Mouse (Mus musculus) limb, embryonic 11.5 days (tissue): ENCODE data around the gene Clasp2. TPM values are rescaled to one million over a fixed set of nuclear protein-coding genes. Genes with fewer than 3 reads are reported as not detected.

Experiments
- ATAC-seq: fragments of 200-750 bp; cut with Nextera tagmentation; 2 replicates; pipeline ENCODE4 v1.8.0; 2017; ENCODE audit warnings: low read depth; ENCODE audit not compliant: insufficient number of reproducible peaks, low FRiP score, low TSS enrichment
- DNase-seq: peaks from one replicate; pipeline ENCODE4 v3.0.0-alpha.2; 2015; ENCODE audit warnings: low spot score
- H3K27ac ChIP-seq: fragments of 300-500 bp; sonication (generic); replicated peaks from 2 replicates; pipeline ENCODE4 v1.5.1; 2014; ENCODE audit warnings: low read depth, mild to moderate bottlenecking, low read length
- H3K27me3 ChIP-seq: fragments of 300-500 bp; sonication (generic); 2 replicates; pipeline ENCODE4 v1.6.1; 2014; ENCODE audit warnings: mild to moderate bottlenecking, low read length, mixed read lengths; ENCODE audit not compliant: control insufficient read depth, insufficient read depth
- H3K36me3 ChIP-seq: fragments of 300-500 bp; sonication (generic); 2 replicates; pipeline ENCODE4 v1.6.1; 2014; ENCODE audit warnings: mild to moderate bottlenecking, low read length, moderate library complexity, mixed read lengths; ENCODE audit not compliant: control insufficient read depth, insufficient read depth
- H3K4me1 ChIP-seq: fragments of 300-500 bp; sonication (generic); 2 replicates; pipeline ENCODE4 v1.6.1; 2014; ENCODE audit warnings: low read length, mixed read lengths; ENCODE audit not compliant: control insufficient read depth, insufficient read depth
- H3K4me2 ChIP-seq: fragments of 300-500 bp; sonication (generic); 2 replicates; pipeline ENCODE4 v1.6.1; 2014; ENCODE audit warnings: low read depth, mild to moderate bottlenecking, moderate library complexity; ENCODE audit not compliant: severe bottlenecking
- H3K4me3 ChIP-seq: fragments of 300-500 bp; sonication (generic); 2 replicates; pipeline ENCODE4 v1.5.1; 2014; ENCODE audit warnings: low read depth, low read length
- H3K9ac ChIP-seq: fragments of 300-500 bp; sonication (generic); 2 replicates; pipeline ENCODE4 v1.6.1; 2014; ENCODE audit warnings: mild to moderate bottlenecking, low read length
- H3K9me3 ChIP-seq: fragments of 300-500 bp; sonication (generic); 2 replicates; pipeline ENCODE4 v1.6.1; 2016; ENCODE audit warnings: low read length; ENCODE audit not compliant: control insufficient read depth
- WGBS: fragments of 180-500 bp; shearing (Covaris S2); extraction: QIAGEN DNeasy Blood & Tissue Kit; methylation state at CpG from one replicate; pipeline ENCODE4 v1.1.7; 2014; 5-methylcytosine and 5-hydroxymethylcytosine counted together
- polyA plus RNA-seq: library from polyadenylated mRNA; unstranded; fragments of >200 nt; fragmentation: Nextera tagmentation; extraction: Ambion mirVana; gene quantifications from 2 replicates; pipeline ENCODE4 v1.2.1, GENCODE M21; 2014

The Clasp2 gene
- polyA plus RNA-seq, 1 experiment from 2014 or later, result 29.6 TPM

DNA sequence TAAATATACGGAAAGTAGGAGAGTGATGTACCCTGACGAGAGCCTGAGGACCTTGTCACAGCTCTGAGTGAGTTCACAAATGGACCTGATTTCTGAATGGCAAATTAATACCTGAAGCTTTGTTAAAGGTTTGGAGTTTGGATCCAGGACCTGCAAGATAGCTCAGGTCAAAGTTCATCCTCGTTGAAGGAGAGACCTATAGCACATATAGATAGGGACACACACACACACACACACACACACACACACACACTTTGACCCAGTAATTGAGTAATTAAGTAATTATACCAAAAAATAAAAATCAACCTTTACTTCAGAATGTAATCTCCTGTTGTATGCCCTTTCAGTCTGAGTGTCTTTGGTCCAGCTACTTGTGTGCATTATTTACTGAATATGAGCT is 114.2 kb downstream of the Clasp2 start:
- H3K4me2 ChIP-seq, result no peak overlapping the region
- no peak overlapping the region for H3K27ac ChIP-seq
- no peaks in the 10 kb centered on the region for H3K9me3 ChIP-seq
- H3K9ac ChIP-seq, result no peak overlapping the region
- H3K36me3 ChIP-seq, result peaks cover 5% of the 10 kb centered on the region; the same call in 1 of the 2 replicates
- no peak for DNase-seq
- no peaks in the 10 kb centered on the region for H3K4me1 ChIP-seq
- no peak for ATAC-seq
- H3K4me3 ChIP-seq, result no peak overlapping the region
- 92% methylated on average over 3 of the region's 3 CpGs for WGBS
- H3K27me3 ChIP-seq, result no peaks in the 10 kb centered on the region

DNA sequence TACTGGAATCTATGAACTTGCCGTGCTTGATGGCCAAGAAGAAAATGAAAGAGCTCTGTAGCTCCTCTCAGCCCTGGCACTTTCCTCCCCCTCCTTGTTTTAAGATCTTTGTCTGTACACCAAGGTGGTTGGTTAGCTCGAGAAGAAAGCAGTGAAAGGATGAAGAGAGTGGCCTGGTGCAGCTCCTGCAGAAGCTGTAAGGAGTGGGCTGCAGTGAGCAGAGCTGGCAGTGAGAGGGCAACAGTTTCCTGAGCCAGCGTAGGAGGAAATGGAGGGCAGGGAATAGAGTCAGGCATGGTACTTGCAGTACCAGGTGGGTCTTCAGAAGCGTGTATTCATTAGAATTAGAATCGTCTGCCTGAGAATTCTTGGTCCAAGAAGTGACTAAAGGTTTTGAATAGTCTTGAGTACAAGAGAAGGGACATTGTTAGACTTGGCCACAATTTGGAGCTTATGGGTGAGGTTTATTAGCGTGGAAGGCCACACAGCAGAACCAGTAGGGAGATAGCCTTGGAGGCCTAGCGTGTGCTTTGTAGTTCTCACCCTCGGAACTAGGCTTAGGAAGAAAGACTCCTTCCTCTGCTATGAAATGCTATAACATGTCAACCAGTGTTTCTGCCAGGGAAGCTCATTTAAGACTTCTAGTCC is 116.1 kb downstream of the Clasp2 start:
- Histone ChIP-seq H3K9ac (no peak overlapping the region), H3K36me3 (peaks cover 5% of the 10 kb centered on the region; the same call in 1 of the 2 replicates), H3K27me3 (no peaks in the 10 kb centered on the region), H3K9me3 (no peaks in the 10 kb centered on the region), H3K4me2 (no peak overlapping the region), H3K4me1 (no peaks in the 10 kb centered on the region), H3K27ac (no peak overlapping the region), H3K4me3 (no peak overlapping the region)
- no peak for ATAC-seq
- no peak for DNase-seq
- WGBS, result 85% methylated on average over 8 of the region's 8 CpGs

DNA sequence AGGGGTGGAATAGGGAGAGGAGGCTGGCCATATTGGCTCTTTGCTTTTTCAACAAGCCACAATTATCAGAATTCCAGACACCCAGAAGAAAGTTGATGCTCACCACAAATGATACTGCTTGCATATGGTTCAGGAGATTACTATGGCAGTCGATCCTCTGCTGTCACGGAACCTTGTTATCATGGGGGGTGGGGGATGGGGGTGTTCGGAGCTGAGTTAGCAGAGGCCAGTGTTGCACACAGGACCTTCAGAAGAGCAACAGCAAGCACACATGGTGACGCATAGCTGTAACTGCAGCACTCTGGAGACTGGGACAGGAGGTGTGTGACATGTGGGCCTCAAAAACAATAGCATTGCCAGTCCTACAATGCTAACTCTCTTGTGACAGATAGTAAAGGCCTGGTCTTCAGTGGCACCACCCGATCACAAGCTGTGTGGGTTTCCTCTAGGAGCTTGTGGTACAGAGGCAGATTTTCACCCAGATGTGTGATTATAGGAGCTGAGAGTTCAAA is 116.7 kb downstream of the Clasp2 start:
- DNase-seq (no peak), ATAC-seq (no peak)
- Histone ChIP-seq H3K36me3 (peaks cover 5% of the 10 kb centered on the region; the same call in 1 of the 2 replicates), H3K27me3 (no peaks in the 10 kb centered on the region), H3K4me3 (no peak overlapping the region), H3K9ac (no peak overlapping the region), H3K4me1 (no peaks in the 10 kb centered on the region), H3K4me2 (no peak overlapping the region), H3K27ac (no peak overlapping the region), H3K9me3 (no peaks in the 10 kb centered on the region)
- 86% methylated on average over 5 of the region's 5 CpGs for WGBS

DNA sequence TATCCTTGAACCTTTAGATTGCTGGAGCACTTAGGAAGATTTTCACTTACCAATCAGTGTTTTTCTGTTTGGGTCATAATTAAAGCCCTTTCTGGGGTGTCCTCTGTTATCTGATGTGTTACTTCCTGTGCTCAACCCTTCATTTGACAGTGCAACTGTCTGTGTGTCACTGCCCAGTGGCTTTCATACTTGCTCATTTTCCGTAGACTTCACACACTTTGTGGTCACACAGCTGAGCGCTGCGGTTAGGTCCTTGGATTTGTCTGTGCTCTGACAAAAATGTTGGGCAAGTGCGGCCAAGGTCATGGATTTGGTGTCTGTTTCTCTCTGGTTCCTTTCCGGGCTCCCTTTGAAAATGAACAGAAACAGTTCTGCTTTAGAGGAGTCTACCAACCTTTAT is 118.1 kb downstream of the Clasp2 start:
- no peak overlapping the region for H3K27ac ChIP-seq
- H3K4me3 ChIP-seq, result no peak overlapping the region
- no peaks in the 10 kb centered on the region for H3K27me3 ChIP-seq
- no peak overlapping the region for H3K9ac ChIP-seq
- no peak overlapping the region for H3K4me2 ChIP-seq
- DNase-seq (no peak), ATAC-seq (no peak)
- 88% methylated on average over 5 of the region's 5 CpGs for WGBS
- H3K9me3 ChIP-seq, result no peaks in the 10 kb centered on the region
- 0 out of 2 replicates have a peak, but pooled peaks cover 2% of the 10 kb centered on the region for H3K36me3 ChIP-seq
- no peaks in the 10 kb centered on the region for H3K4me1 ChIP-seq

DNA sequence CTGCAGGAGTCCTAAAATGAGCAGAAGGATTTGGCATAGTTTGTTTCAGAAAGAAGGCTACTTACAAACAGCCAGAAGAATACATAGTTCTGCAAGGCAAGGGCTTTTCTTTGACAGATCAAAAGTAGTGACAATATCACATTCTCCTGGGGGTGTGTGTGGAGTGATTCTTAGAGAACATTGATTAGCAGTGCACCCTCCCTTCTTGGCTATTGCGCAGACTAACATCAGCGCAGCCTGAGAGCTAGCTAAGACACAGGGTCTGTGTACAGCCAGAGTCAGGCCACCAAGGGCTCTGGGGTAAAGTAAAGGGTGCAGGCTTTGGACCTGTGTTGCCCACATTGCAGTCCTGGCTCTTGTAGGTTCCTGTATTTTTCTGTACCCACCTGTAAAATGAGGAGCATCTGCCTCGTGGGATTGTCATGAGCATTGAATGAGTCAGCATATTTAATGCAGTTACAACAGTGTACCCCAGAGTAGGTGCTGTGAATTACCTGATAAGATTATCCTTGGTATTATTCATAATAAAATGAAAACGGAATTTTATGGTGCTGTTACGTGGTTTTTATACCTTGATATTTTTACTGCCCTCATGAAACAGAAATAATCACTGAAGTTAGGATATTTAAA is 122.2 kb downstream of the Clasp2 start:
- no peak overlapping the region for H3K4me2 ChIP-seq
- DNase-seq, result no peak
- WGBS, result 90% methylated on average over 5 of the region's 5 CpGs
- no peak overlapping the region for H3K9ac ChIP-seq
- no peaks in the 10 kb centered on the region for H3K4me1 ChIP-seq
- no peaks in the 10 kb centered on the region for H3K36me3 ChIP-seq
- no peak overlapping the region for H3K27ac ChIP-seq
- no peak overlapping the region for H3K4me3 ChIP-seq
- H3K9me3 ChIP-seq, result no peaks in the 10 kb centered on the region
- no peak for ATAC-seq
- no peaks in the 10 kb centered on the region for H3K27me3 ChIP-seq

DNA sequence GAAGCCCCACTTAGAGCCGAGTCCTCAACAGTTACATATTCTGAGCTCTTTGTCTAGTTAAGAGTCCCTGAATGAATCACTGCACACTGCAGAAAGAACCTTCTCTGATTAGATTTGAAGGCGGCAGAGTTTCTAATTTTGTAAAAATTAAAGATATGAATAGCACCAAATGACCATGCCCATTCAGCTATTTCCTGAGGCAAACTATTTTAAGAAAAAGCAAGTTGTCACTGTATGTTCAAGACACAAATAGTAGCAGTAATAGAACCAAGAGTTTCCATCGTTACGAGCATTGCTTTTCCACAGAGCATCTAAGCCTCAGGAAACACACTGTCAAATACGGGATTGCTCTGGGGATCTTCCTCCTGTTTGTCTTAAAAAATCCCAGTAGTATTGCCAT is 126.7 kb downstream of the Clasp2 start:
- no peaks in the 10 kb centered on the region for H3K4me1 ChIP-seq
- no peak overlapping the region for H3K4me2 ChIP-seq
- peaks cover 5% of the 10 kb centered on the region; the same call in 1 of the 2 replicates for H3K36me3 ChIP-seq
- DNase-seq (no peak), ATAC-seq (no peak)
- no peak overlapping the region for H3K9ac ChIP-seq
- no peak overlapping the region for H3K27ac ChIP-seq
- 92% methylated on average over 5 of the region's 5 CpGs for WGBS
- no peak overlapping the region for H3K4me3 ChIP-seq
- no peaks in the 10 kb centered on the region for H3K9me3 ChIP-seq
- no peaks in the 10 kb centered on the region for H3K27me3 ChIP-seq

DNA sequence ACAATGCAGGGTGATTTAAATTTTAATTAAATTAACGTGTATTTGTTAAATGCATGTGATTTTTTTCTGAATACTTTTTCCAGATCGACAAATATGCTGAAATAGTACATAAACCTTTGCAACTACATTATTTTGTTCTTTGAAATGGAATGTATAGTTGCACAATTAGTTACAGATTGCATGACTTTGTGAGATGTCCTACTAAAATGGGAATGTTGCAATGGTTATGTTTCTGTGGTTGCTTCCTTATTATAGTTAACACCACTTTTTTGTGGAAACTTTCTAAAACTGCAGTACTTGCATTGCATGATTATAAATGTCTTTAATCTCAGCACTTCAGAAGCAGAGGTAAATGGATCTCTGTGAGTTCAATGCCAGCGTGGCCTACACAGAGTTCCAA is 153.6 kb downstream of the Clasp2 start:
- ATAC-seq (no peak), DNase-seq (no peak)
- Histone ChIP-seq H3K27me3 (no peaks in the 10 kb centered on the region), H3K9ac (no peak overlapping the region), H3K4me2 (no peak overlapping the region), H3K27ac (no peak overlapping the region), H3K4me3 (no peak overlapping the region), H3K36me3 (peaks cover 4% of the 10 kb centered on the region), H3K9me3 (no peaks in the 10 kb centered on the region), H3K4me1 (no peaks in the 10 kb centered on the region)
- WGBS, result 92% methylated on average over 3 of the region's 3 CpGs

DNA sequence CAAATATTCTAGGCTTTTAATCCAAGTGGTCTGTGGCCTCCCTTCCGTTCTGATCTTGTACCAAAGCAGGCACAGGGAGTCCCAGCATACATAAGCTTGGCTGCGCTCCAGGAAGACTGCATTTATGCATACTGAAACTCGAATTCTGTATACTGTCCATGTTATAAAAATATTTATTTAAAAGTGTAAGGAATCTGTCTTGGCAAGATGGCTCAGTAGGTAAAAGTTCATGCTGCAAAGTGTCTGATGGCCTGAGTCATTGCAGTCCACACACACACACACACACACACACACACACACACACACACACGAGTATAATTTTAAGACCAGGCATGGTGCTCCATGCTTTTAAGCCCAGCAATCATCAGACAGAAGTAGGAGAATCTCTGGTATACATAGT is 161.9 kb downstream of the Clasp2 start:
- H3K9ac ChIP-seq, result no peak overlapping the region
- 84% methylated on average over 4 of the region's 4 CpGs for WGBS
- H3K36me3 ChIP-seq, result peaks cover 2% of the 10 kb centered on the region; the same call in 1 of the 2 replicates
- no peaks in the 10 kb centered on the region for H3K9me3 ChIP-seq
- H3K4me3 ChIP-seq, result no peak overlapping the region
- H3K4me2 ChIP-seq, result no peak overlapping the region
- DNase-seq (no peak), ATAC-seq (no peak)
- no peaks in the 10 kb centered on the region for H3K4me1 ChIP-seq
- no peaks in the 10 kb centered on the region for H3K27me3 ChIP-seq
- no peak overlapping the region for H3K27ac ChIP-seq
